ENCODE assay signal across 8 mouse cellular contexts in the genomic region with DNA sequence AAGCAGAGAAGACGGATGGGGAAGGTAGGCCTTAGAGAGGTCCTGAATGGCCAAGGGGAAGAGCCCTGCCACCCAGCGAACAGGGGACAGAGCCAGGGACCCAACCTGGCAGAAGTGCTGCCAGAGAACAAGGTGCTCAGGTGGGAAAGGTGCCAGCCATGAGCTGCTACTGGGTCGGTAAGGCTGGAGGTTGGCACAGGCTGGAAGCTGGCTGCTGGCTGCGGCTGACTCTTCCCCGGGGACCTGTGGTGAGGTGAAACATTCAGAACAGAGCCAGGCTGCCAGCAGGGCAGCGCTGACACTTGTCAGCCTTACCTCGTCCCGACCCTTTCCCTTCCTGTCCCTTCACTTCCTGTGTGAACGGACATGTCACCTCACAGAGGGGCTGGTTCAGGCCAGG.
A peak's percentile ranks its signal among the peaks of the same experiment; 100 is the strongest.
DNase-seq lines count a peak whose midpoint lies in the region; ATAC-seq lines count a peak whose summit lies in the region.
"Had no signal": no experiment of that assay in that cellular context is flagged by ENCODE, and none has a peak within 500 bp of the region (broad histone marks: within the 10 kb centered on the region; RNA-seq: fewer than 3 reads in every experiment).

No protein-coding gene starts in this region.

- H3K36me3 ChIP-seq in hindbrain, embryonic 11.5 days (ENCODE audit: control insufficient read depth, insufficient read depth, low read length), result no peaks in the 10 kb centered on the region
- no peaks in the 10 kb centered on the region for H3K36me3 ChIP-seq in hindbrain, embryonic 12.5 days
- no peaks in the 10 kb centered on the region for H3K36me3 ChIP-seq in neural tube, embryonic 13.5 days

- no peak overlapping the region for H3K9ac ChIP-seq in hindbrain, embryonic 11.5 days (ENCODE audit: low read depth, low read length)
- no peak overlapping the region for H3K9ac ChIP-seq in hindbrain, embryonic 12.5 days
- peak overlapping the region; percentile 45; the same call in 1 of the 2 replicates for H3K9ac ChIP-seq in neural tube, embryonic 13.5 days

- peak; percentile 1 for DNase-seq in hindbrain, embryonic 11.5 days (ENCODE audit: low spot score)
- no peak for DNase-seq in neural tube, embryonic 10.5 days (ENCODE audit: extremely low spot score, low spot score)
- peak; percentile 50 for DNase-seq in heart, postnatal 4 days
- no peak for DNase-seq in layer of hippocampus, adult 18-20 months (ENCODE audit: low spot score in 2 of 2)
- DNase-seq: thymus, postnatal 14 days had no signal

- no peak overlapping the region for H3K4me3 ChIP-seq in hindbrain, embryonic 11.5 days (ENCODE audit: low read depth, low read length)
- no peak overlapping the region for H3K4me3 ChIP-seq in hindbrain, embryonic 12.5 days
- no peak overlapping the region for H3K4me3 ChIP-seq in neural tube, embryonic 13.5 days

- H3K4me1 ChIP-seq in hindbrain, embryonic 11.5 days (replicated peaks; ENCODE audit: control insufficient read depth, insufficient read depth, low read length), result peaks cover 31% of the 10 kb centered on the region
- H3K4me1 ChIP-seq in hindbrain, embryonic 12.5 days, result peaks cover 70% of the 10 kb centered on the region
- peaks cover 94% of the 10 kb centered on the region for H3K4me1 ChIP-seq in neural tube, embryonic 13.5 days (replicated peaks)

- H3K9me3 ChIP-seq in hindbrain, embryonic 11.5 days (ENCODE audit: control insufficient read depth, low read length), result no peaks in the 10 kb centered on the region
- no peaks in the 10 kb centered on the region for H3K9me3 ChIP-seq in hindbrain, embryonic 12.5 days (replicated peaks)
- H3K9me3 ChIP-seq in neural tube, embryonic 13.5 days, result no peaks in the 10 kb centered on the region

- no peak overlapping the region for H3K27ac ChIP-seq in hindbrain, embryonic 11.5 days (ENCODE audit: low read depth, low read length)
- no peak overlapping the region for H3K27ac ChIP-seq in hindbrain, embryonic 12.5 days
- H3K27ac ChIP-seq in neural tube, embryonic 13.5 days (replicated peaks), result peak overlapping the region; percentile 13

- H3K27me3 ChIP-seq in hindbrain, embryonic 11.5 days (ENCODE audit: control insufficient read depth, insufficient read depth, low read length), result peaks cover 18% of the 10 kb centered on the region
- peaks cover 59% of the 10 kb centered on the region for H3K27me3 ChIP-seq in hindbrain, embryonic 12.5 days
- H3K27me3 ChIP-seq in neural tube, embryonic 13.5 days, result peaks cover 59% of the 10 kb centered on the region

- ATAC-seq in hindbrain, embryonic 11.5 days (ENCODE audit: low FRiP score), result no peak
- ATAC-seq in hindbrain, embryonic 12.5 days (ENCODE audit: low FRiP score), result no peak
- ATAC-seq in neural tube, embryonic 13.5 days (ENCODE audit: low read depth), result no peak
- no peak for ATAC-seq in frontal cortex, adult (ENCODE audit: low TSS enrichment)

- WGBS in hindbrain, embryonic 11.5 days, result 61% methylated on average over 9 of the region's 9 CpGs
- WGBS in hindbrain, embryonic 12.5 days, result 66% methylated on average over 9 of the region's 9 CpGs
- 64% methylated on average over 9 of the region's 9 CpGs for WGBS in neural tube, embryonic 13.5 days

- H3K4me2 ChIP-seq in hindbrain, embryonic 11.5 days (replicated peaks; ENCODE audit: low read depth, low read length), result no peak overlapping the region
- no peak overlapping the region for H3K4me2 ChIP-seq in hindbrain, embryonic 12.5 days (replicated peaks)
- no peak overlapping the region for H3K4me2 ChIP-seq in neural tube, embryonic 13.5 days

Comparison
In these comparisons a context has a peak if more than half of its experiments do, and no peak if none do; other contexts are left out.
1. DNase-seq: peak in hindbrain, embryonic 11.5 days (single experiment) and heart, postnatal 4 days (single experiment); none in neural tube, embryonic 10.5 days (single experiment) and layer of hippocampus, adult 18-20 months (0 of 2).